Mouse (Mus musculus) MEL-GATA-1-ER (cell line): Measurements from ENCODE around the gene Golm1.
A peak's percentile ranks its signal among the peaks of the same experiment; 100 is the strongest.

Experiments
- DNase-seq: peaks from one replicate; pipeline ENCODE4 v3.0.0-alpha.2; 2012; ENCODE audit warnings: low read depth; ENCODE audit errors: extremely low read depth

Gene Golm1

GRCm38 (mm10) chr13:59676316-59677229 is 962 bp upstream of the Golm1 start:
- peak; percentile 72 for DNase-seq

GRCm38 (mm10) chr13:59674761-59675150 is 855 bp downstream of the Golm1 start:
- no peak for DNase-seq

- no peak for DNase-seq
These were observed 1.4 kb downstream of the Golm1 start for GRCm38 (mm10) chr13:59674215-59674614.

GRCm38 (mm10) chr13:59673597-59673996 is 2.0 kb downstream of the Golm1 start:
- no peak for DNase-seq

- peak; percentile 69 for DNase-seq
These were observed 3.4 kb downstream of the Golm1 start for GRCm38 (mm10) chr13:59672248-59672647.

- no peak for DNase-seq
These were observed 4.1 kb downstream of the Golm1 start for GRCm38 (mm10) chr13:59671521-59671920.

- no peak for DNase-seq
These were observed 5.7 kb downstream of the Golm1 start for GRCm38 (mm10) chr13:59669946-59670345.

- peak; percentile 83 for DNase-seq
These were observed 7.0 kb downstream of the Golm1 start for GRCm38 (mm10) chr13:59668501-59669093.

GRCm38 (mm10) chr13:59667763-59668162 is 7.8 kb downstream of the Golm1 start:
- no peak for DNase-seq

GRCm38 (mm10) chr13:59663939-59664712 is 11.5 kb downstream of the Golm1 start:
- DNase-seq: no peak

GRCm38 (mm10) chr13:59661966-59662365 is 13.6 kb downstream of the Golm1 start:
- DNase-seq: no peak

GRCm38 (mm10) chr13:59661387-59661786 is 14.2 kb downstream of the Golm1 start:
- DNase-seq: no peak

GRCm38 (mm10) chr13:59660371-59660770 is 15.2 kb downstream of the Golm1 start:
- DNase-seq: no peak

- DNase-seq: no peak
These were observed 17.8 kb downstream of the Golm1 start for GRCm38 (mm10) chr13:59657781-59658180.

- no peak for DNase-seq
These were observed 18.6 kb downstream of the Golm1 start for GRCm38 (mm10) chr13:59656975-59657388.

- DNase-seq: no peak
These were observed 19.2 kb downstream of the Golm1 start for GRCm38 (mm10) chr13:59656316-59656832.

GRCm38 (mm10) chr13:59655718-59656315 is 19.8 kb downstream of the Golm1 start:
- no peak for DNase-seq

GRCm38 (mm10) chr13:59654465-59654864 is 21.1 kb downstream of the Golm1 start:
- no peak for DNase-seq

GRCm38 (mm10) chr13:59653136-59653535 is 22.5 kb downstream of the Golm1 start:
- DNase-seq: no peak

GRCm38 (mm10) chr13:59652651-59653050 is 23.0 kb downstream of the Golm1 start:
- no peak for DNase-seq

GRCm38 (mm10) chr13:59649781-59650180 is 25.8 kb downstream of the Golm1 start:
- DNase-seq: no peak
